ENCODE assay signal across 9 mouse cellular contexts in genomic region chr13:53461855-53462648, GRCm38 (mm10). TPM values are rescaled to one million over a fixed set of nuclear protein-coding genes. Genes with fewer than 3 reads are reported as not detected.
DNase-seq lines count a peak whose midpoint lies in the region; ATAC-seq and TF ChIP-seq lines count a peak whose summit lies in the region.
"Had no signal": no experiment of that assay in that cellular context is flagged by ENCODE, and none has a peak within 500 bp of the region (broad histone marks: within the 10 kb centered on the region; RNA-seq: fewer than 3 reads in every experiment).

No protein-coding gene starts in this region.

- peak; percentile 39; the same call in 1 of the 2 replicates for TF ChIP-seq CTCF in liver, adult 2 months (IDR thresholded peaks at IDR 0.05; ENCODE audit: low read depth, low read length)

- under 1% methylated on average over 51 of the region's 51 CpGs for WGBS in heart, embryonic 10.5 days
- WGBS in hindbrain, embryonic 11.5 days: under 1% methylated on average over 51 of the region's 51 CpGs
- 2% methylated on average over 51 of the region's 51 CpGs for WGBS in liver, adult 2 months
- WGBS in neural tube, embryonic 15.5 days: under 1% methylated on average over 51 of the region's 51 CpGs

- H3K9me3 ChIP-seq in heart, embryonic 10.5 days: no peaks in the 10 kb centered on the region
- H3K9me3 ChIP-seq in hindbrain, embryonic 11.5 days (ENCODE audit: control insufficient read depth, low read length): no peaks in the 10 kb centered on the region
- H3K9me3 ChIP-seq in neural tube, embryonic 15.5 days (replicated peaks): no peaks in the 10 kb centered on the region

- no peak for TF ChIP-seq POLR2A in liver, adult 2 months (IDR thresholded peaks at IDR 0.05; ENCODE audit: extremely low read depth, insufficient read depth, low read length)

- peak overlapping the region; percentile 60 for H3K4me3 ChIP-seq in heart, embryonic 10.5 days
- H3K4me3 ChIP-seq in hindbrain, embryonic 11.5 days (ENCODE audit: low read depth, low read length): peak overlapping the region; percentile 37
- H3K4me3 ChIP-seq in liver, adult 2 months (ENCODE audit: insufficient read depth, low read depth, low read length): no peak overlapping the region
- H3K4me3 ChIP-seq in neural tube, embryonic 15.5 days (replicated peaks): peak overlapping the region; percentile 32

- H3K9ac ChIP-seq in hindbrain, embryonic 11.5 days (ENCODE audit: low read depth, low read length): peak overlapping the region; percentile 51
- no peak overlapping the region for H3K9ac ChIP-seq in liver, adult 2 months (ENCODE audit: low read depth, low read length)
- peak overlapping the region; percentile 2; the same call in 1 of the 2 replicates for H3K9ac ChIP-seq in neural tube, embryonic 15.5 days (replicated peaks)

- H3K4me2 ChIP-seq in hindbrain, embryonic 11.5 days (replicated peaks; ENCODE audit: low read depth, low read length): peak overlapping the region; percentile 62
- peak overlapping the region; percentile 74 for H3K4me2 ChIP-seq in neural tube, embryonic 15.5 days

- H3K36me3 ChIP-seq in heart, embryonic 10.5 days: no peaks in the 10 kb centered on the region
- H3K36me3 ChIP-seq in hindbrain, embryonic 11.5 days (ENCODE audit: control insufficient read depth, insufficient read depth, low read length): no peaks in the 10 kb centered on the region
- H3K36me3 ChIP-seq in liver, adult 2 months (ENCODE audit: control insufficient read depth, insufficient read depth, low read length): no peaks in the 10 kb centered on the region
- H3K36me3 ChIP-seq in neural tube, embryonic 15.5 days: no peaks in the 10 kb centered on the region

- H3K79me2 ChIP-seq in liver, adult 2 months (ENCODE audit: control insufficient read depth, insufficient read depth, low read length): no peaks in the 10 kb centered on the region

- peak; percentile 68 for ATAC-seq in hindbrain, embryonic 11.5 days (ENCODE audit: low FRiP score)
- peak; percentile 53; the same call in 1 of the 2 replicates for ATAC-seq in neural tube, embryonic 15.5 days (ENCODE audit: low FRiP score)

- H3K27me3 ChIP-seq in heart, embryonic 10.5 days (ENCODE audit: insufficient read depth, poor library complexity, severe bottlenecking): peaks cover 88% of the 10 kb centered on the region
- peaks cover 30% of the 10 kb centered on the region for H3K27me3 ChIP-seq in hindbrain, embryonic 11.5 days (ENCODE audit: control insufficient read depth, insufficient read depth, low read length)
- H3K27me3 ChIP-seq in liver, adult 2 months (ENCODE audit: control insufficient read depth, insufficient read depth, low read length): peaks cover 16% of the 10 kb centered on the region; the same call in 1 of the 2 replicates
- peaks cover 51% of the 10 kb centered on the region for H3K27me3 ChIP-seq in neural tube, embryonic 15.5 days (replicated peaks)

- DNase-seq in heart, embryonic 10.5 days (ENCODE audit: low spot score): no peak
- DNase-seq in heart, adult 8-10 months (ENCODE audit: low spot score): no peak
- DNase-seq in embryo, embryonic 9.5 days (ENCODE audit: extremely low spot score): peak; percentile 80
- DNase-seq in hindbrain, embryonic 11.5 days (ENCODE audit: low spot score): peak; percentile 69
- DNase-seq in liver, adult 2 months (ENCODE audit: extremely low read depth, low read depth, low spot score): no peak
- DNase-seq in c-Kit-positive CD71-positive TER-119-positive erythroid progenitor cells, embryonic 14.5 days (ENCODE audit: low spot score): no peak
- no peak for DNase-seq in thymus, postnatal 14 days

- peaks cover 41% of the 10 kb centered on the region for H3K4me1 ChIP-seq in heart, embryonic 10.5 days
- H3K4me1 ChIP-seq in hindbrain, embryonic 11.5 days (replicated peaks; ENCODE audit: control insufficient read depth, insufficient read depth, low read length): peaks cover 14% of the 10 kb centered on the region
- no peaks in the 10 kb centered on the region for H3K4me1 ChIP-seq in liver, adult 2 months (ENCODE audit: control insufficient read depth, insufficient read depth, low read length)
- H3K4me1 ChIP-seq in neural tube, embryonic 15.5 days: peaks cover 39% of the 10 kb centered on the region

- peak overlapping the region; percentile 69 for H3K27ac ChIP-seq in heart, embryonic 10.5 days
- H3K27ac ChIP-seq in hindbrain, embryonic 11.5 days (ENCODE audit: low read depth, low read length): peak overlapping the region; percentile 70
- H3K27ac ChIP-seq in liver, adult 2 months (replicated peaks; ENCODE audit: insufficient read depth, low read depth, low read length): no peak overlapping the region
- no peak overlapping the region for H3K27ac ChIP-seq in neural tube, embryonic 15.5 days (replicated peaks)

RNA-seq across cellular contexts. Expression of gene Msx2, which starts 10.8 kb away (rescaled TPM):
- 15.3 and 27.4 TPM in 2 replicates for polyA plus RNA-seq in heart, embryonic 10.5 days (2016; fragmentation: Nextera tagmentation; extraction: Ambion mirVana)
- total RNA-seq in heart, adult 8-10 months (2022): under 1 TPM; 0.24 to 0.62 (median 0.45) TPM
- polyA plus RNA-seq in hindbrain, embryonic 11.5 days (2014; fragmentation: Nextera tagmentation; extraction: Ambion mirVana): 58.3 and 66.3 TPM in 2 replicates
- total RNA-seq in liver, adult 2 months (2014; rRNA removed): 0.07 TPM in 1 of 2 replicates, not detected in the other
- polyA plus RNA-seq in liver, adult 2 months (2012; rRNA removed): not detected in 2 replicates
- 0.82 and 0.88 TPM in 2 replicates for polyA plus RNA-seq in neural tube, embryonic 15.5 days (2015; fragmentation: Nextera tagmentation; extraction: Ambion mirVana)
- polyA plus RNA-seq: large intestine, adult 2 months had no signal

Comparison
In these comparisons a context has a peak if more than half of its experiments do, and no peak if none do; other contexts are left out.
1. DNase-seq: peak in embryo, embryonic 9.5 days (single experiment) and hindbrain, embryonic 11.5 days (single experiment); none in heart, embryonic 10.5 days (single experiment), heart, adult 8-10 months (single experiment), liver, adult 2 months (single experiment), c-Kit-positive CD71-positive TER-119-positive erythroid progenitor cells, embryonic 14.5 days (single experiment) and thymus, postnatal 14 days (single experiment).
2. H3K27ac ChIP-seq: peak in heart, embryonic 10.5 days (single experiment) and hindbrain, embryonic 11.5 days (single experiment); none in liver, adult 2 months (single experiment) and neural tube, embryonic 15.5 days (single experiment).